Mouse (Mus musculus): ENCODE data around the gene Ube2q2.

GRCm38 (mm10) chr9:55174235-55174634, 25.6 kb downstream of the Ube2q2 start:
- TF ChIP-seq CTCF (IDR thresholded peaks at IDR 0.05; ENCODE audit: low read depth) (no peak), EP300 (optimal IDR thresholded peaks at IDR 0.05) (no peak)
